Mouse (Mus musculus) heart, postnatal 0 days (tissue): Measurements from ENCODE around the gene Nek9.

ENCODE experiments used
- CTCF ChIP-seq: IDR thresholded peaks from 2 replicates; pipeline ENCODE4 v1.5.1; 2016; ENCODE audit warnings: antibody characterized with exemption, control low read depth, low read depth
- EP300 ChIP-seq: IDR thresholded peaks from 2 replicates; pipeline ENCODE4 v1.6.1; 2016; ENCODE audit warnings: antibody characterized with exemption, low read depth

DNA sequence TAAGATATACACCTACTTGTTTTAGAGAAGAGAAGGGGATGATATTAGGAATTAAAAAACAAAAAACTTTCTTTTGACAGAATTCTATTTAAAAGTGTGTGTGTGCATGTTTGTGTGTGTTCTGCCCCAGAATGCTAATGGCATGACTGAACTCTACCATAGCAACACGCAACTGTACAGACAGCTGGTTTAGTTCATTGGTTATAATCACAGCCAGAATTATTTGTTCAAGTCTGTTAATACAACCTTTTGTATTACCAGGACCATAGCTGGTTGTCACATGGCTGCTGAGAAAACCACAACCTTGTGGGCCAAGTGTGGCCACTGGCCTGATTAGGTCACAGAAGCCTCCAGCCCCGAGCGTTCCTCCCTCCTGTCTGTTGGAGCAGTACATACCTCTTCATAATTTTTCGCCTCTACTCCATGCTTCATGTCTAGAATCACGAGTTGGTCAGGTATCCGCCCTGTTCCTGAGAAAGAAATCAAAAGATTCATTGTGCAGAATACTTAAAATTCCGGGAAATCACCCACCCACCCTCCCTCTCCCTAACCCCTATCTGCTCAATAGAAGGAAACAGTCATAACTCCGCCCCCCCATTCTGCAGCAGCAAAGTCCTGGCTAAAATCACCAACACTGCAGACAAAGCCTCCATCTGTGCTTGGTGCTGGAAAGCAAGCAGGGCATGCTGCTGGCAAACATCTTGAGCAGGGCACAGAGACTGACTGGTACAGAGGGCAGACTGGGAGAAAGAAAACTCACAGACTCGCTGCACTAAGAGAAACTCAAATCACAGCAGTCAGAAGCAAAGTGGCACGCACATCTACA lies 11.5 kb upstream of the Nek9 start:
- TF ChIP-seq EP300 (no peak), CTCF (no peak)
